Mouse (Mus musculus) right cerebral cortex, postnatal 4 days (tissue): ENCODE measurements around the gene Pcsk4.
"Not testable (repeated sequence)": the region's sequence is repeated elsewhere in the genome, so short reads cannot be mapped to it uniquely, and the experiment has no call there.

ENCODE experiments used
- DNase-seq: peaks from one replicate; pipeline ENCODE4 v3.0.0-alpha.2; 2022

The Pcsk4 gene

GRCm38 (mm10) chr10:80347514-80347967 is 18.2 kb upstream of the Pcsk4 start:
- no peak for DNase-seq

- not testable (repeated sequence) for DNase-seq
Measured at GRCm38 (mm10) chr10:80345929-80346328, 16.6 kb upstream of the Pcsk4 start.

GRCm38 (mm10) chr10:80345122-80345521 is 15.8 kb upstream of the Pcsk4 start:
- DNase-seq = no peak

DNA sequence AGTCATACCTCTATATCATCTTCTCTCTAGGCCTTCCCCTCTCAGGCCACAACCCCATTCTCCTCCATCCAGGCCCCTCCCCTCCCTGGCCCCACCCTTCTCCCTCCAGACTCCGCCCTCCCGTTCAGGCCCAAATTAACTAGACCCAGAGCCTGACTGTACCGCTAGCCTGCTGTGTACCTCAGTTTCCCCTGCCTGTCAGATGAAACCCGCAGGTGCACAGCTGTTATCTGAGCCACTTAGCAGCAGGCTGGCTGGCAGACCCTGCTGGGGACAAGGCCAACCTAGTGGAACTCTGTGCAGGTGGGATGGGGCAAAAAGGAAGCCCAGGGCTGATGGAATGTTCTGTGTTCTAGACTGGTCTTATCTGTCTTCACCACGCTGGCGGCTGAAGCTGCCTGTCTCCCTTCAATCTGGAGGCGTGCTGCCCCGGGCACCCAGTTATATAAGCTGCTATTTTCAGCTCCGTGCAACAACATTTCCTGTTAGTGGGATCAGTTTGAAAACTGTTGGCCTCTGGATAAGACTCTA is 14.9 kb upstream of the Pcsk4 start:
- no peak for DNase-seq

DNA sequence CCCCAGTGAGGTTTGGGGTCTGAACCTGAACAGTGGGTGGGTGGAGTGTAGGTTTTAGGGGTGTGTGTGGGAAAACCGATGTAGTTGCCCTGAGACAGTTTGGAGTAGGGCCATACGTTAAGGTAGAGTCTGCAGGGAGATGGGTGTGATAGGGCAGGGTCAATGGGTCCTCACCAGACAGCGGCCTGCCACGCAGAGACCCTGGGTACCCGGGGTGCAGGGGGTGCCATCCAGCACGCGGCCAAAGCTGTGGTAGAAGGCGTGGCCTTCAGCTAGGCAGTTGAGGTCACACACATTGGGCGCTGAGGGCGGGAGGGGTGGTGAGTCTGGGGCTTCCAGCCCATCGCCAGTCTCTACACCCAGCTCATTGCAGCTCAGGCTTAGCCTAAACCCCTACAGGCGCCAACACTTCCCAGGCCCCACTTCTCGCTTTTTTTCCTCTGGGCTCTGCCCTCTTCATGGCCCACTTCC is 14.2 kb upstream of the Pcsk4 start:
- no peak for DNase-seq

DNA sequence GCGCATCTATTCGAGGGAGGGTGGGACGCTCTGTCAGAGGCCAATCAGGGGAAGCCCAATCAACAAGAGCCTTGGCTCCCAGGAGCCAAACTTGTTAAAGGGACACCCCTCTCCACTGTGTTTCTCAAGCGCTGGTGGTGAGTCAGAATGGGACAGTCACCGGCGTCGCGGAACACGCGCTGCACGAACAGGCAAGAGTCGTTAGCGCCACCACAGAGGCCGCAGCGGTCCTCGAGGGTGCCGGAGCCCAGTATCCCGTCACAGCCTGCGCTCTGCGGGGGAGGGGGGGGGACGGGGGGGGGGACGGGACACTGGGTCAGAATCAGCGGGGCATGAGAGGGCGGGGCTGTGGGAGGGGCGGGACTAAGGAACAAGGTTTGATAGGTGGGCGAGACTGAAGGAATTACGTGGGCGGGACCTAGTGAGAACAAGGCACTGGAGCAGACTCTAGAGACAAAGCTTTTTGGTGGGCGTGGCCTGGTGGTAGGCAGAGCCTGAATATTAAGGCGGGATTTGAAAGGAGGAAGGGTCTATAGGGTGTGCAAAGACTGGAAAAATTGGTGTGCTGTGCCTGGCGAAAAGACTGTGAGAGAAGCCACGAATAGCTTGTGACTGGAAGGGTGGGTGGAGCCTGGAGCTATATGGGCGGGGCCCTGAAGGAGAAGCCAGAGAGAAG is 13.6 kb upstream of the Pcsk4 start:
- no peak for DNase-seq

- DNase-seq = no peak
Measured at GRCm38 (mm10) chr10:80342305-80342748, 13.0 kb upstream of the Pcsk4 start.

GRCm38 (mm10) chr10:80341491-80342304 is 12.4 kb upstream of the Pcsk4 start:
- DNase-seq = no peak

- no peak for DNase-seq
Measured at GRCm38 (mm10) chr10:80341026-80341425, 11.7 kb upstream of the Pcsk4 start.

GRCm38 (mm10) chr10:80339941-80340750 is 10.8 kb upstream of the Pcsk4 start:
- DNase-seq = peak; percentile 95

DNA sequence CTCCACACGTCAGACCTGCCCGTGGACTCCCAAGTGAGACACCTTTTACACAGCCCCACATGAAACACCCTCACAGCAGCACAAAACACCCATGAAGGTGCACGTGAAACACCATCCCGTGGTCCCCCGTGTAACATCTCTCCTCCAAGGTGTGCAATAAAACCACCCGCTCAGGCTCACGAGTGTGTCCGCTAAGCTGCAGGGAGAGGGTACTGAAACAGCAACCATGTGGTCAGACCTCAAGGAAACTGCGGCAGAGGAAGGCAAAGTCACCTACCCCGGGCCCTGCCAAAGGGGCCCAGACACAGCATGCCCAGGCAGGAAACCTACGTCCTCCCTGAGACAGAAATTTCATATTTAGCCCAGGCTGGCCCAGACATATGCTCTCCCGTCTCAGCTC is 7.0 kb upstream of the Pcsk4 start:
- DNase-seq = no peak

GRCm38 (mm10) chr10:80332525-80332989 is 3.3 kb upstream of the Pcsk4 start:
- DNase-seq = no peak

DNA sequence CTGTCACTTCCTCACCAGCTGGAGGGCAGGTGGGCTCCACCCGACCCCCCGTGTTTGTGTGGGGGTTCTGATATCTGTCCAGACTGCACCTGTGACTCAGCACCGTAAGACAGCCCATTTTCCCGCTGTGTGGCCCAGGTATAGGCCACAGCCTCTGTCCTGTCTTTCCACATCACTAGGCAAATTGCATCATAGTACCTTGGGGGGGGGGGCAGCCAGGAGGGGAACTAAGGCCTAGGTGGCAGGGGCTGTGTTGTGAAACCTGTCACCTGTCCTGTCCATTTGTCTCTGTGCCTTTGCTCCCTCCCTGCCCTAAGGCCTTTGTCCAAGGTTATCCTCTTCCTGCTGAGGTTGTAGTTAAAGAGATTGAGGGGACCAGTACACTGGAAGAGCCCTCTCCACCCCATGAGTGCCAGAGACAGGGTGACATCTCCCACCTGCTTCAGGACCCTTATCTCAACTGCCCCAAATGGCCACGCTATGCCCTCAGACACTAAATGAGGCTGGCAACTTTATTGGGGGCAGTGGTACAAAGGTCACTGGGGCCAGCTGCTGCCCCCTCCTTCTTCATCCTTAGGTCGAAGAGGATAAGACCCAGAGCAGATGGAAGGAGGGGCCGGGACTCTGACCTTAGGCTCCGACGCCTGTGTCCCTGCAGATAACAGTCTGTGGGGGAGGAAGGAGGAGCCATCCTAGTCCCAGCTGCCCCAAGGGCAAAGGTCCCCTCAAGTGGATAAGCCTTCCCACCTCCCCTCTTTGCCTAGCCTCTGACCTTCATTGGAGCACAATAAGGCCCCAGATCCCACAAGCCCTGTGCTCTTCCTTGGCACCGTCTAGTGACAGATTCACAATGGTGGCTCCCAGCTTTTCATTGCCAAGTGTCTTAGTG is 2.6 kb upstream of the Pcsk4 start:
- no peak for DNase-seq

- DNase-seq = no peak
Measured at GRCm38 (mm10) chr10:80330888-80331287, 1.6 kb upstream of the Pcsk4 start.

DNA sequence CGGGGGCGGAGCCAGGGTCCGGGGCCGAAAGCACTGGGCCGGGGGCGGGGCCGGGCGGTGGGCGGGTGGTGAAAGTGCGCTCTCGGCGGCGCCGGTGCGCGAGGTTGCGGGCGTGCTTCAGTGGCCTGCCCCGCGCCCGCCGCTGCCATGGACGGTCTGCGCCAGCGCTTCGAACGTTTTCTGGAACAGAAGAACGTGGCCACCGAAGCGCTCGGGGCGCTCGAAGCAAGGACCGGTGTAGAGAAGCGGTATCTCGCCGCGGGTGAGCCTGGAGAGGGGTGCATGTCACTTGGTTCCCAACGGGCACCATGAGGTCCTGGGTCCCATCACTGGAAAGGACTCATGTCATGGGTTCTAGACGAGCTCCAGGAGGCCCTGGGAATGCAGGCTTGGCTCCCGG is 786 bp upstream of the Pcsk4 start:
- DNase-seq = no peak

DNA sequence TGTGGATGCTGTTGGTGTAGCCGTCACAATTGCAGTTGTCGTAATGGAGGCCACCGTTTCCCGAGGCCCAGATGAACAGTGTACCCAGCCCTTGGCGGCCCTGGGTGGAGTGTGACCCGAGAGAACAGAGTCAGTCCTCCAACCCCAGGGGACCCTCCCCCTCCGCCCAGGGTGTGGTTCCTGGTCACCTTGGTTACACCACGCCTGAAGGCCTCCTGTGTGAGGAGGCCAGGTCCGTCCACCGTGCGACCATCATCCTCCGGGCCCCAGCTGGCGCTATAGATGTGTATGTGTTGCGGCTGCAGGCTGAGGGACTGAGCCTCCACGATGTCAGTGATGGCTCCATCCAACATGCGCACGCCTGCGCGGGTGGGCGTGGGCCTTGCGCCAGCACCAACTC is 4.3 kb downstream of the Pcsk4 start:
- no peak for DNase-seq

- DNase-seq = no peak
Measured at GRCm38 (mm10) chr10:80324120-80325037, 4.9 kb downstream of the Pcsk4 start.

DNA sequence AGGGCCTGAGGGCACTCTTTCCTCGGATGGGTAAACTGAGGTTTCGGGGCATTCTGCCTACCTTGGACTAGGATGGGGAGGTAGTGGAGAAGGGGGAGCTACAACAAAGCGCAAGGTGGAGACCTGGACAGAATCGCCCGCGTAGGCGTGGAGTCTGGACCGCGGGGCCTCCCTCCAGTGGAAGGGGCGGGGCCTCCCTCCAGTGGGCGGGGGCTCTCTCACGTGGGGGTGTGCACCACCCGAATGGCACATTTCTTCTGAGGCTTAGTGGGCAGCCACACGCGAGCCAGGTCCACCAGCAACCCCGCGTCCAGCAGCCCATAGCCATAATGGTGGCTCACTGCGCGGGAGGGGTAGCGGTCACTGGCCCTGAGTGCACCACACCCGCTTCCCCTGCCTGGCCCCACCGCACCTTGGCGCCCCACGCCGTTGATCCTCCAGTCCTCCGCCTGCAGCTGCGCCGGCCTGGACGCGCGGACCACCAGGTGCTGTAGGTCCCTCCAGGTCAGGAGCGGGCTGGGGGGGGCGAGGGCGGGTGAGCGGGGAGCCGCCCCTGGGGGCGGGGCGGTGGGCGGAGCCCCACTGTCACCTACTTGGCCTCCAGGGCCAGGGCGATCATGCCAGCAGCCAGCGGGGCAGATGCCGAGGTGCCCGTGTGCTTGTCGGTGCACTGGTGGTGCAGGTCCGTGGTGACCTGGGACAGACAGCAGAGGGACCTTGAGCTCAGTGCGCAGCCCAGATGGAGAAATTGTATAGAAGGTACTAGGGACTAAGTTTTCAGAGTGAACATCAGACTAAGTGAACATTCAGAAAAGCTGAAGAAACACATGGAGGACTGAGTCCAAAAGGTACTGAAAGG is 5.8 kb downstream of the Pcsk4 start:
- DNase-seq = peak; percentile 58

DNA sequence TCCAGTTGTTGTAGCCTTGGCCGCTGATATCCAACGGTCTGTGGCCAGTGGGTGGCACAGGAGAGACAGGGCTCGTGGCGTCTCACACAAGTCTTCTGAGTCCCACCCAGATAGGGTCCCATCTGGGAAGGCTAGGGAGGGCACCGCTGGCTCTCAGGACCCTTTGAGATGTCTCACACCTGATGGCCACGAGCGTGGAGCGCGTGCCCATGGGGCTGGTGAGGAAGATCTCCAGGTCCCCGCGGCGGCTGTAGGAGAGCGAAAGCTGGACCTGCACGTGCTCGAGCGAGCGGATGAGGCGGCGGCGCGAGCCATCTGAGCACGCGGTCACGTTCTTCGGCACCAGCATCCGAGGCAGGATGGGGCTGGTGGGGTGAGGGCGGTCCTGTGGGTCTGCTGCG is 6.5 kb downstream of the Pcsk4 start:
- no peak for DNase-seq
